Mouse (Mus musculus) thymus, postnatal 4 days (tissue): ENCODE measurements around the gene Cldn9.

Experiments used
- DNase-seq: peaks from one replicate; pipeline ENCODE4 v3.0.0; 2021

The Cldn9 gene

DNA sequence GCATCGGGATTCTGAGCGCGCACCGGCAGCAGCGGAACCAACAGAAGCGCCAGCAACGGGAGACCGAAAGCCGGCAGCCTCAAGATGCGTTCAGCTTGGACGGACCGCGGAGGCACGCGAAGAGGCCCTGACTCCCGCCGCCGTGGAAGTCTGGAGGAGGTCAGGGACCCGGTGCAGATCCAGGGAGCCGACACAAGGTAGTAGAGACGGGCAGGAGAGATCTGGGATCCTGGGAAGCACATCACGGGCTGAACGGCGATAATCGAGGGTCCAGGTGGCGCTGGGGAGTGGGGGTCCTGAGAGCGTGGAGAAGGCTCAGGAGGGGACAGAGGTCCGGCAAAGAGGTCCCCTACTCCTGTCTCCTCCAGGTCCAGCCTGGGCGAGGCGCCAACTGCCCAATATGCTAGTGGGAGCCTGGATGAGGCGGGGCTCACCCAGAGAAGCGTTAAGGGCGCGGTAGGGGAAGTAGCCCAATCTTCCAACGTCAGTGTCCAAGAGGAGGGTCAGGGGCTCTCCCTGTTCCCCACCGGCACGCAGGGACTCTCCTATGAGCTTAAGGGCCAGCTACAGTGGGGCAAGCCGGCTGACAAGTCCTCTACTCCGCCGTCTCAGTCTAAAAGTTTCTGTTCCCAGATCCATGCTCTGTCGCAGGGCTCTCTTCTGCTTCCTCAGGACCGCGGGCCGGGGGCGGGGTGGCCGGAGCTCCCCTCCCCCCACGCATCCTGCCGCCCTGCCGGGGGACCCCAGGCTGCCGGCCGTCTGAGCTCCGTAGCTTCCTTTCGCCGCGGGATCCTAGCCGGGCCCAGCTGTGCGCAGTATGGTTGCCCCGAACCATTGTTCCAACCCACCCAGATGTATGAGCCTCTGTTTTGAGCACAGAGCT is 39.0 kb downstream of the Cldn9 start, which contains the start of gene Mmp25:
TSS of gene Mmp25 (minus strand) at position 665 of the 883 bp plus-strand sequence.
- no peak for DNase-seq
